Comparison of ENCODE assay signal across 30 mouse cellular contexts in the genomic region with DNA sequence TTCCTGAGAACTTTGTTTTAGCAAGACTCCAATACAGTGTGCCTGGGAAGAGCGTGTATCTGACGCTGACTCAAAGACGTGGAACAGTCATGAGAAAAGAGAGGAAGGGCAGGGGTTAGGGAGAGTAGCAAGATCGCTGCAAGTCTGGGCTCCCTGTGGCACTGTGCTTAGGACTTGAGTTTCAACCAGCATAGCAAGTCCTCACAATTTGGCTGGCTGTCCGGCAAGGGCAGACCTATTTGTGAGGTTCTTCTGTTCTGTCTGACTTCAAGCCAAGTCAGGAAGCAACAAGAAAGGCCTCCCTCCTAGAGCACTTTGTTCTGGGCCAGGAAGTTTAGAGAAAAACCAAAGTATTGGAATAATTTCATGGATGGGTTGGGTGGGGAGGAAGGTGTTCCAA.
DNase-seq lines count a peak whose midpoint lies in the region; ATAC-seq and TF ChIP-seq lines count a peak whose summit lies in the region.
"Had no signal": no experiment of that assay in that cellular context is flagged by ENCODE, and none has a peak within 500 bp of the region (broad histone marks: within the 10 kb centered on the region; RNA-seq: fewer than 3 reads in every experiment).

No protein-coding gene starts in this region.

- H3K27me3 ChIP-seq in forebrain, postnatal 0 days (ENCODE audit: insufficient read depth, low read length), result no peaks in the 10 kb centered on the region
- no peaks in the 10 kb centered on the region for H3K27me3 ChIP-seq in forebrain, embryonic 16.5 days (replicated peaks; ENCODE audit: control insufficient read depth, insufficient read depth, low read length)
- H3K27me3 ChIP-seq: embryonic facial prominence, embryonic 15.5 days; forebrain, embryonic 13.5 days; limb, embryonic 15.5 days; liver, embryonic 13.5 days; megakaryocyte, embryonic 14.5 days; midbrain, embryonic 12.5 days; Patski; stomach, embryonic 15.5 days had no signal

- no peak overlapping the region for H3K27ac ChIP-seq in forebrain, postnatal 0 days (ENCODE audit: low read depth, low read length)
- no peak overlapping the region for H3K27ac ChIP-seq in forebrain, embryonic 16.5 days (ENCODE audit: low read length)
- H3K27ac ChIP-seq in layer of hippocampus, adult 2 months, result peak overlapping the region; percentile 79
- H3K27ac ChIP-seq in olfactory bulb, adult 2 months (ENCODE audit: insufficient read depth, low read depth, low read length), result 0 out of 2 replicates have a peak overlapping the region, but pooled peaks have one; percentile 0
- H3K27ac ChIP-seq: embryonic facial prominence, embryonic 10.5 days; embryonic facial prominence, embryonic 15.5 days; forebrain, embryonic 13.5 days; hindbrain, embryonic 14.5 days; limb, embryonic 10.5 days; limb, embryonic 15.5 days; liver, embryonic 13.5 days; midbrain, embryonic 12.5 days; stomach, embryonic 15.5 days had no signal

- H3K9me3 ChIP-seq in forebrain, postnatal 0 days (ENCODE audit: low read length), result no peaks in the 10 kb centered on the region
- H3K9me3 ChIP-seq in forebrain, embryonic 16.5 days (ENCODE audit: control insufficient read depth, low read length), result no peaks in the 10 kb centered on the region
- H3K9me3 ChIP-seq: embryonic facial prominence, embryonic 10.5 days; embryonic facial prominence, embryonic 15.5 days; forebrain, embryonic 13.5 days; limb, embryonic 10.5 days; limb, embryonic 15.5 days; liver, embryonic 13.5 days; midbrain, embryonic 12.5 days; stomach, embryonic 15.5 days had no signal

- H3K4me2 ChIP-seq in forebrain, postnatal 0 days (ENCODE audit: low read depth), result no peak overlapping the region
- H3K4me2 ChIP-seq in forebrain, embryonic 16.5 days (ENCODE audit: low read length), result no peak overlapping the region
- H3K4me2 ChIP-seq: embryonic facial prominence, embryonic 15.5 days; forebrain, embryonic 13.5 days; heart, embryonic 11.5 days; hindbrain, embryonic 14.5 days; limb, embryonic 15.5 days; liver, embryonic 13.5 days; midbrain, embryonic 12.5 days; stomach, embryonic 15.5 days had no signal

- no peaks in the 10 kb centered on the region for H3K36me3 ChIP-seq in forebrain, postnatal 0 days (ENCODE audit: insufficient read depth)
- no peaks in the 10 kb centered on the region for H3K36me3 ChIP-seq in forebrain, embryonic 16.5 days (ENCODE audit: control insufficient read depth, insufficient read depth)
- H3K36me3 ChIP-seq: embryonic facial prominence, embryonic 10.5 days; embryonic facial prominence, embryonic 15.5 days; limb, embryonic 10.5 days; limb, embryonic 15.5 days; liver, embryonic 13.5 days; midbrain, embryonic 12.5 days; stomach, embryonic 15.5 days had no signal

- peak; percentile 38 for ATAC-seq in forebrain, postnatal 0 days
- ATAC-seq in forebrain, embryonic 16.5 days, result no peak
- ATAC-seq: forebrain, embryonic 13.5 days; lung, postnatal 0 days; Patski had no signal

- WGBS in forebrain, postnatal 0 days, result 70% methylated on average over 5 of the region's 5 CpGs
- 73% methylated on average over 5 of the region's 5 CpGs for WGBS in forebrain, embryonic 16.5 days
- 47% methylated on average over 5 of the region's 5 CpGs for WGBS in olfactory bulb, adult 2 months

- H3K4me1 ChIP-seq in forebrain, postnatal 0 days (ENCODE audit: insufficient read depth), result no peaks in the 10 kb centered on the region
- no peaks in the 10 kb centered on the region for H3K4me1 ChIP-seq in forebrain, embryonic 16.5 days (replicated peaks; ENCODE audit: control insufficient read depth, insufficient read depth, low read length)
- H3K4me1 ChIP-seq in olfactory bulb, adult 2 months (ENCODE audit: control insufficient read depth, insufficient read depth, low read length), result peaks cover 14% of the 10 kb centered on the region
- H3K4me1 ChIP-seq: embryonic facial prominence, embryonic 10.5 days; embryonic facial prominence, embryonic 15.5 days; forebrain, embryonic 13.5 days; limb, embryonic 15.5 days; liver, embryonic 13.5 days; megakaryocyte, embryonic 14.5 days; midbrain, embryonic 12.5 days; stomach, embryonic 15.5 days had no signal

- TF ChIP-seq POLR2A in olfactory bulb, adult 2 months (IDR thresholded peaks at IDR 0.05; ENCODE audit: insufficient read depth, low read depth, low read length), result no peak

- no peak for DNase-seq in forebrain, postnatal 0 days
- DNase-seq in layer of hippocampus, adult 2 months (ENCODE audit: low spot score in 2 of 2), result peak in 1 of 2 experiments; percentile 44
- no peak for DNase-seq in layer of hippocampus, adult 11-12 months (ENCODE audit: low spot score)
- peak; percentile 33 for DNase-seq in right cerebral cortex, adult 18-20 months
- no peak for DNase-seq in right cerebral cortex, postnatal 4 days
- DNase-seq: adrenal gland, postnatal 25 days; cerebellum, postnatal 14 days; gastrocnemius, postnatal 14 days; heart, adult 11 months; heart, postnatal 36 days; kidney, adult 2 months; kidney, postnatal 36 days; liver, embryonic 13.5 days; lung, adult 18-20 months; lung, postnatal 4 days; retina, postnatal 1 day had no signal

- H3K9ac ChIP-seq in forebrain, postnatal 0 days, result no peak overlapping the region
- no peak overlapping the region for H3K9ac ChIP-seq in forebrain, embryonic 16.5 days (replicated peaks; ENCODE audit: low read depth, low read length)
- H3K9ac ChIP-seq: embryonic facial prominence, embryonic 15.5 days; forebrain, embryonic 13.5 days; hindbrain, embryonic 14.5 days; limb, embryonic 15.5 days; liver, embryonic 13.5 days; midbrain, embryonic 12.5 days; stomach, embryonic 15.5 days had no signal

- TF ChIP-seq CTCF in forebrain, postnatal 0 days (IDR thresholded peaks at IDR 0.05; ENCODE audit: low read depth), result no peak
- no peak for TF ChIP-seq CTCF in layer of hippocampus, adult 2 months (conservative IDR thresholded peaks at IDR 0.05)
- TF ChIP-seq CTCF in olfactory bulb, adult 2 months (IDR thresholded peaks at IDR 0.05; ENCODE audit: insufficient read depth, low read depth, low read length), result no peak

- H3K4me3 ChIP-seq in forebrain, postnatal 0 days (ENCODE audit: low read depth, low read length), result no peak overlapping the region
- no peak overlapping the region for H3K4me3 ChIP-seq in forebrain, embryonic 16.5 days (replicated peaks; ENCODE audit: low read length)
- no peak overlapping the region for H3K4me3 ChIP-seq in layer of hippocampus, adult 2 months
- H3K4me3 ChIP-seq in olfactory bulb, adult 2 months (ENCODE audit: insufficient read depth, low read depth, low read length), result no peak overlapping the region
- H3K4me3 ChIP-seq: embryonic facial prominence, embryonic 10.5 days; embryonic facial prominence, embryonic 15.5 days; forebrain, embryonic 13.5 days; limb, embryonic 10.5 days; limb, embryonic 15.5 days; liver, embryonic 13.5 days; megakaryocyte, embryonic 14.5 days; midbrain, embryonic 12.5 days; stomach, embryonic 15.5 days had no signal

Comparison
In these comparisons a context has a peak if more than half of its experiments do, and no peak if none do; other contexts are left out.
1. H3K27ac ChIP-seq: peak in layer of hippocampus, adult 2 months (single experiment) and olfactory bulb, adult 2 months (single experiment); none in forebrain, postnatal 0 days (single experiment) and forebrain, embryonic 16.5 days (single experiment).